Mouse (Mus musculus): ENCODE measurements around the gene Col12a1. TPM values are rescaled to one million over a fixed set of nuclear protein-coding genes. Genes with fewer than 3 reads are reported as not detected.
A peak's percentile ranks its signal among the peaks of the same experiment; 100 is the strongest.

Gene Col12a1
- 9.2 and 12.3 TPM in 2 replicates for polyA plus RNA-seq (2012; rRNA removed)

GRCm38 (mm10) chr9:79718481-79719370 is at the start of gene Col12a1:
TSS of gene Col12a1 (minus strand) at chr9:79718831.
- DNase-seq (ENCODE audit: low read depth, low spot score), result no peak
- WGBS, result 2% methylated on average over 64 of the region's 64 CpGs

DNA sequence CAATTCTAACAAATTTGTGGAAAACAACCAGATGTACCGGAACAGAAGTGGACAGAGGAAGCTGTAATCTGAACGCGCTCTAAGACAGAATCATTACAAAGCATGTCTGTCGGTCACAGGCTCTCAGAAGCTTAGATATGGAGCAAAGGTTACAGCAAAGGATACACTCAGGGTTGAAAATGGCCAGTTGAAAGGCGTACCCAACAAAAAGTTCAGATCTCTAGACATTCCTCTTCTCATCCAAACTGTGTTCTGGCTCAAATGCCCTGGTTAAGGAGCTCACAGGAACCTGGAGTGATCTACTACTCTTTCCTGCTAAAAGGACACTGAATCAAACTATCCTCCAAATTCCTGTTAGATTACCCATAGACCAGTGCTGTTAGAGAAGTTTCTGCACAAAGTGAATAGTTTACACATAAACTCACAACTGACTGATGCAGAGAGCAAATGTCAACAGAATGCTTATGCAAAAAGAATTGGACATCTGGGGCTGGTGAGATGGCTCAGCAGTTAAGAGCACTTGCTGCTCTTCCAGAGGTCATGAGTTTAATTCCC is 48.4 kb upstream of the Col12a1 start:
- DNase-seq (ENCODE audit: low read depth, low spot score), result no peak

GRCm38 (mm10) chr9:79765329-79765728 is 46.7 kb upstream of the Col12a1 start:
- no peak for DNase-seq (ENCODE audit: low read depth, low spot score)
- WGBS, result 57% methylated on average over 4 of the region's 4 CpGs

More for the DNA sequence above, 48.4 kb upstream of the Col12a1 start:
- 88% methylated on average over 5 of the region's 5 CpGs for WGBS

DNA sequence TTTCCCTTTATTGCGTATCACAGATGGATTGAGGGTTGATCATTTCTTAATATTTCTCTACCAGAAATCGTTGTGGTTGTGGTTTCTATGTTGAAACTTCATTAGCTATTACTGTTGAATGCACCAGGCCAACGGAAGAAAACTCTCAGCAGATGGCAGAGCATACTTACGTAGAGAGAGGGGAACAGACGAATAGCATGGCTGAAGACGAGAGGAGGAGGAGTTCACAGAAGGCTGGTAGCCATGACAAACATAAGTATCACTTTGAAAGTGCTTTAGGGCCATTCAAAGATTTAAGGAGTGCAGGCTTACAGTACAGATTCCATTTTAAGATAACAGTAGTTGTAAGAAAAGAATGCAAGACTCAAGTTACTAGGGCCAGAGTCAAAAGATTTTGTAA is 43.9 kb upstream of the Col12a1 start:
- DNase-seq (ENCODE audit: low read depth, low spot score), result no peak
- 80% methylated on average over 6 of the region's 6 CpGs for WGBS

- WGBS, result 3% methylated on average over 14 of the region's 14 CpGs
- DNase-seq (ENCODE audit: low read depth, low spot score), result no peak
These were observed 41.4 kb upstream of the Col12a1 start for GRCm38 (mm10) chr9:79760076-79760475.

DNA sequence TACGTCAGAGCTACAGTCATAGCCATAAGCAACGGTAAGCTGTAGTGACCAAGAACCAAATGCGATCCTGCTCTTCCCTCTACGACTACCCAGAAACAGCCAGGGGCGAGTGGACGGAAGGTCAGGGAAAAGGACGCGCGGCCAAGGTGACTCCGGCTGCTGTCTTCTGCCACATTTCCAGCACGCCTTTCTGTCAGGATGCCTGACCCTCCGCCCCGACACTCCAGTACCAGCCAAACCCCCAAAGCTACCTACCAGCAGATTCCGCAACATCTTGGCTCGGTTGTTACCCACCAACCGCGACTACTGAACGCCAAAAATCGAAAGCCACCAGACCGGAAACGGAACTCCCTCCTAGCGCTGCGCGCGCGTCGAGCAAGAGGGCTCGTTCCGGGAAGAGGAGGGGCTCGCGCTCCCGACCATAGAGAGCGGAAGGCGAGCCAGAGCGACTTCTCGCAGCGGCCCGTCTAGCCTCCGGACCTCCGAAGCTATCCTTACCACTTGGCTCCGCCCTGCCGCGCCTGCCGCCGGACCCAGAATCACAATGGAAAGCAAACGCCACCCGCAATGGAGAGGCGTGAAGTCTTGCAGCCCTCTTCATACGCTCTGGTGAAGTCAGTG is 40.9 kb upstream of the Col12a1 start, which contains the start of gene Cox7a2:
Gene Cox7a2, minus strand, starts transcription at position 494 of the 621 bp plus-strand sequence.
- under 1% methylated on average over 49 of the region's 49 CpGs for WGBS

GRCm38 (mm10) chr9:79755311-79755710 is 36.7 kb upstream of the Col12a1 start:
- no peak for DNase-seq (ENCODE audit: low read depth, low spot score)
- WGBS, result 91% methylated on average over 4 of the region's 4 CpGs

More for the DNA sequence above, 40.9 kb upstream of the Col12a1 start, which contains the start of gene Cox7a2:
- DNase-seq (ENCODE audit: low read depth, low spot score), result peak; percentile 87

GRCm38 (mm10) chr9:79751846-79752245 is 33.2 kb upstream of the Col12a1 start:
- WGBS, result 75% methylated on average over 8 of the region's 8 CpGs
- no peak for DNase-seq (ENCODE audit: low read depth, low spot score)

- WGBS, result 80% methylated on average over 7 of the region's 7 CpGs
These were observed 32.1 kb upstream of the Col12a1 start for GRCm38 (mm10) chr9:79750709-79751108.

DNA sequence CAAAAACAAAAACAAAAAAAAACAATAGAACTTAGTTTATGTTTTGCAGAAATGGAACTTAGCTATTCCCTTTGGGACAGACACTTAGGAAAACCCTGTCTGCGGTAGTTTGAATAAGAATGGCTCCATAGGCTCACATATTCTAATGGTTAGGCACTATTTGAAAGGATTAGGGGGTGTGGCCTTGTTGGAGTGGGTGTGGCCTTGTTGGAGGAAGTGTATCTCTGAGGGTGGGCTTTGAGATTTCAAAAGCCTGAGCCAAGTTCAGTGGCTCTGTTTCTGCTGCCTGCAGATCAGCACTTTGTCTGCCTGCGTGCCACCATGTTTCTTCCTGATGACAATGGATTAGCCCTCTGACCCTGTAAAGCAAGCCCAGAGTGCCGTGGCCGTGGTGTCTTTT is 26.4 kb upstream of the Col12a1 start:
- DNase-seq (ENCODE audit: low read depth, low spot score), result no peak
- WGBS, result 79% methylated on average over 4 of the region's 4 CpGs

More at GRCm38 (mm10) chr9:79750709-79751108, 32.1 kb upstream of the Col12a1 start:
- DNase-seq (ENCODE audit: low read depth, low spot score), result no peak

- no peak for DNase-seq (ENCODE audit: low read depth, low spot score)
- 62% methylated on average over 6 of the region's 6 CpGs for WGBS
These were observed 17.0 kb upstream of the Col12a1 start for GRCm38 (mm10) chr9:79735608-79736007.

GRCm38 (mm10) chr9:79730301-79730700 is 11.7 kb upstream of the Col12a1 start:
- 37% methylated on average over 5 of the region's 5 CpGs for WGBS
- DNase-seq (ENCODE audit: low read depth, low spot score), result no peak

- no peak for DNase-seq (ENCODE audit: low read depth, low spot score)
- WGBS, result 32% methylated on average over 5 of the region's 5 CpGs
These were observed 4.5 kb upstream of the Col12a1 start for GRCm38 (mm10) chr9:79723090-79723489.

DNA sequence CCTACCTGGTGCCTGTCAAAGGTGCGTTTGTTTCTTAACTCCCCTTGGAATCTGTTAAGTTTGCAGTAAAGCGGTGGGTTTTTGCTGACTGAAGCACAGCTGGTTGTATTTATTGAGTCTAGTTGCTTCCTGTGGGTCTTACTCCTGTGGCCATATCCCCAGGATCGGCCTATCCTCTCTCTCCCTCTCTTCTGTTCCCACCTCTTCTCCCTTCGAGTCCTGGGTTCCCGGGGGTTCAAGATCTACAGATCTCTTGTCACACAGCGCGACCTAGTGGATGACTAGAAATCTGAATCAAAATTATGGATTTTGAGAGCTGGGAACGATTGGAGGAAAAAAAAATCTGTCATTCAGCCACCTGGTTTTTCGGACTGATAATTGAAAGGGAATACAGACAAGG is 2.4 kb upstream of the Col12a1 start:
- WGBS, result 12% methylated on average over 9 of the region's 9 CpGs
- no peak for DNase-seq (ENCODE audit: low read depth, low spot score)

DNA sequence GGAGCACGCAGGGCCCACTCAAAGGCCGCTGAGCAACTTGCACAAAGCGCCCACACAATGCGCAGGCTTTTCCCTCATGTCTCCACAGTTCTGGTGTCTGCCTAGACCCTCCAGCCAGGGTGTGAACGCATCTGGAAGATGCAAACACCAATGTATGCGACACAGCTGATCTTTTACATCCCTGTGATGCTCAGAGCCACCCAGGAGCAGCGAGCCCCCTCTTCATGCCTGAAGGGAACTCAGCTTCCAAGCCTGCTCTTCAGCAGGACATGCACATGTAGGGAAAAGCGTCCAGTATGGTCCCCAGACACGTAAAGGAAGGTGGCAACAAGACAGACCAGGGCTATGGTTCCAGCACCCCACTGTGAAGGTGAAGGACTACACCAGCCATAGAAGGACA is 1.5 kb upstream of the Col12a1 start:
- 44% methylated on average over 9 of the region's 9 CpGs for WGBS
- DNase-seq (ENCODE audit: low read depth, low spot score), result no peak

DNA sequence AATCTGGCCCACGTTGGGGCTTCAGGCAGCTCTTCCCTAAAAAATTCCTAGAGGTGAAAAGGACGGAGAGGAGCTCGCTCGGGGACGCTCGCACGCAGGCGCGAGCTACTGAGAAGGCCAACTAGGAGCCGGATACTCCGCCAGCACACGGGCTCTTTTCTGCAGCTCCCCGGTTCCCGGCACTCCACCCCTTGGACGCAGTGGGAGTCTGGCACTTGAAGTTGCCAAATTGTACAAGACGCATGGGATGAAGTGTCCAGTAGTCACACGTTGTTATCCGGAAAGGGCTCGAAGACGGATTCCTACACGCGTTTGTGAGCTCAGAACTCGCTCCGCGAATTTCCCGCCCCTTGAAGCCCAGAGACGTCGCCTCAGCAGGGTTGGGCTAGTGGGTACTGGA is 820 bp upstream of the Col12a1 start:
- WGBS, result 3% methylated on average over 28 of the region's 28 CpGs
- no peak for DNase-seq (ENCODE audit: low read depth, low spot score)

- DNase-seq (ENCODE audit: low read depth, low spot score), result no peak
These were observed 675 bp downstream of the Col12a1 start for GRCm38 (mm10) chr9:79717836-79718475.

GRCm38 (mm10) chr9:79716909-79717835 is 1.5 kb downstream of the Col12a1 start:
- no peak for DNase-seq (ENCODE audit: low read depth, low spot score)

More at GRCm38 (mm10) chr9:79717836-79718475, 675 bp downstream of the Col12a1 start:
- 3% methylated on average over 22 of the region's 22 CpGs for WGBS

DNA sequence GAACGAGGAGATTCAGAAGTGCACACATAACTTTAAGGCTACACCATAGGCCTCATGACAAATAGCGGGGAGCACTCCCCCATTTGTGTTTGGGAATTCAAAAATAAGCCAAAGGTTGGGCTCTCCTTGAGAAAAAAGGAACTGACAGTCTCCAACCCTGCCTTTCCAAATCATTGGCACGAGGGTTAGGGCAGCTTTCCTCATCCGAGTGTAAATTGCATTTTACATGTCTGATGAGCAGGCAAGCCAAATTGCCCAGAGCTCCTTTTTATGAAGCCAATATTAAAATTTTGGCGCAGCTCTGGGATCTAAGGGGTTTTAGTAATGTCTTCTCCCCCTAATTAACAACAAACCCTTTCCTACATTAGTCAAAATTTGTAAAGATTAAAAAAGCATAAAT is 2.1 kb downstream of the Col12a1 start:
- DNase-seq (ENCODE audit: low read depth, low spot score), result no peak
- WGBS, result 48% methylated on average over 5 of the region's 5 CpGs

More at GRCm38 (mm10) chr9:79716909-79717835, 1.5 kb downstream of the Col12a1 start:
- WGBS, result 17% methylated on average over 23 of the region's 23 CpGs
